Mouse (Mus musculus) E14TG2a.4 (cell line): Measurements from ENCODE around the gene Ugt1a1.

Experiments
- CTCF ChIP-seq: conservative IDR thresholded peaks from 2 replicates; pipeline ENCODE4 v1.5.1; 2014; ENCODE audit warnings: low read length
- NANOG ChIP-seq: IDR thresholded peaks from 2 replicates; pipeline ENCODE4 v1.6.1; 2014; ENCODE audit warnings: borderline replicate concordance, low read length, mixed read lengths
- POU5F1 ChIP-seq: IDR thresholded peaks from 2 replicates; pipeline ENCODE4 v1.6.1; 2014; ENCODE audit warnings: low read length, borderline replicate concordance

GRCm38 (mm10) chr1:88250023-88250422 is 38.3 kb downstream of the Ugt1a1 start:
- TF ChIP-seq CTCF (no peak), NANOG (no peak), POU5F1 (no peak)
